Mouse (Mus musculus): ENCODE measurements at regions not wholly inside any gene's neighbourhood (a gene's known extent, or its start where the extent isn't known, plus 50 kb on each side); places are given as distances from the start of the nearest gene placed in this dataset.

DNA sequence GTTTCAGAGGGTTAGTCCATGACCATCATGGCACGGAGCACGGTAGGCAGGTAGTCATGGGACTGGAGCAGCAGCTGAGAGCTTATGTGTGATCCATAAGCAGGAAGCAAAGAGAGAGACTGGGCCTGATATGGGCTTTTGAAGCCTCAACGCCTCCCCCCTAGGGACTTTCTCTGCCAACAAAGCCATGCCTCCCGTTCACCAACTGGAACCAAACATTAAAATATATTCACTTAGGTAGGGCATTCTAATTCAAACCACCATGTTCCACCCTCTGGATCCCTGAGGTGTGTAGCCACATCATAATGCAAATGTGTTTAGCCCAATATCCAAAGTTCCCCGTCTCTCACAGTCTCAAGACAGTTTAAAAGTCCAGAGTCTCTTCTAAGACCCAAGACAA lies 85.3 kb upstream of the Ltbp1 start:
- ChIA-PET POLR2A (no interaction called here), CTCF (no interaction called here)

GRCm38 (mm10) chr17:74921413-74921812 lies 84.0 kb upstream of the Ltbp1 start:
- ChIA-PET POLR2A (interaction anchor here in 1 of 4 experiments (1.3 kb wide), 1 partner anchor 8 kb away, joined by 4 read pairs; no protein-coding TSS in a partner anchor), CTCF (no interaction called here)

- CTCF ChIA-PET: no interaction called here
- POLR2A ChIA-PET: interaction anchor here in 1 of 4 experiments (1.3 kb wide), 1 partner anchor 9 kb away, joined by 4 read pairs; no protein-coding TSS in a partner anchor
Measured at GRCm38 (mm10) chr17:74922016-74922415, 83.4 kb upstream of the Ltbp1 start.

- CTCF ChIA-PET: interaction anchor here in 2 of 4 experiments (0.6 to 1.0 kb wide), 2 partner anchors 9 to 84 kb away, joined by 3 to 6 read pairs; no protein-coding TSS in a partner anchor
- POLR2A ChIA-PET: interaction anchor here in 1 of 4 experiments (1.3 kb wide), 1 partner anchor 10 kb away, joined by 4 read pairs; no protein-coding TSS in a partner anchor
Measured at GRCm38 (mm10) chr17:74922591-74922990, 82.8 kb upstream of the Ltbp1 start.

DNA sequence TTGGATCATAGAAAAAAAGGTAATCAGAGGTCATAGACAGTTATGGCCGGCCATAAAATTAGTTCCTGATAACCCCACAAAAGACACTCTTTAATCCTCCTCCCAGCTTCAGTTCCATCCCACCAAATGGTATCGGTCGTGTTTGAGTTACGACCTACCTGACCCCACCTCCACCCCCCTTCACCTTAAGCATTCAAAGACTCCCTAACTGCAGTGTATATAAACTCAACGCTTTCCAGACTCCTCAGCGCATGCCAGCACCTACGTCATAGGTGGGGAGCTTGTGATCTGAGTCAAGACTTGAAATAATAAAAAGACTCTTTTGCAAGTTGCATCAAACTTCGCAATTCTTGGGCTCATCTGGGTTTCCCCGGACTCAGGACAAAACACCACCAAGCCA lies 82.3 kb upstream of the Ltbp1 start:
- CTCF ChIA-PET: interaction anchor here in 2 of 4 experiments (0.6 to 1.3 kb wide), 3 partner anchors 9 to 83 kb away, joined by 3 to 6 read pairs (median 3); partner anchors contain the start of gene Ltbp1 (in 1 of the 2)
- POLR2A ChIA-PET: no interaction called here

DNA sequence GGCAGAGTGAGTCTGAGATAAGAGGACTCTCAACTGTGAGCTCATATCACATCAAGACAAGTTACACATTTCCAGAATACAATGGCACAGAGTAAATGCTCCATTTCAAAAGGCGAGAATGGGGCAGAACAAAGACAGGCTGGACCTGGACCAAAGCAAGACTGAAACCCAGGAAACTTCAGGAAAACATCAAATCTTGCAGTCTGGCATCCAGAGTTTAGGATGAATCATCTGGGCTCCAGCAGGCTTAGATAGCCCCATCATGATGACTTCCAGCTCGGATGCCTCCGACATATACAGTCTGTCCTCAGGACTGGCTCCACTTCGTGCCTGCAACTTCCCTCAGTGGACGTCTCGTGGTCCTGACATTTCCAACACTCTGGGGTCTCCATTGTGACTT lies 80.2 kb upstream of the Ltbp1 start:
- ChIA-PET CTCF (no interaction called here), POLR2A (interaction anchor here in 1 of 4 experiments (1.1 kb wide), 1 partner anchor 39 kb away, joined by 3 read pairs; no protein-coding TSS in a partner anchor)

DNA sequence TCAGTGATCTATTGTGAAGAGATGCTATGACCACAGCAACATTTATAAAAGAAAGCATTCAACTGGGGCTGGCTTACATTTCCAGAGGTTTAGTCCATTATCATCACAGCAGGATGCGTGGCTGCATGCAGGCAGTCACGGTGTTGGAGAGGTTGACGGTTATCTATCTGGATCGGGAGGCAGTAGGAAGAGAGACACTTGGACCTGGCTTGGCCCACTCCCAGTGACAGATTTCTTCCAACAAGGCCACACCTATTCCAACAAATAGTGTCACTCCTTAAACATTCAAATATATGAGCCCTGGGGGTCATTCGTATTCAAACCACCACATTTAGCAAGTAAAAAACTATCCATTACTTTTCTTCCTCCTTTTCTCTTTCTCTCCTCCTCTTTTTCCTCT lies 77.4 kb upstream of the Ltbp1 start:
- ChIA-PET CTCF (no interaction called here), POLR2A (interaction anchor here in 1 of 4 experiments (0.6 kb wide), 1 partner anchor 85 kb away, joined by 4 read pairs; no protein-coding TSS in a partner anchor)

- ChIA-PET CTCF (no interaction called here), POLR2A (no interaction called here)
Measured at GRCm38 (mm10) chr17:74931540-74931939, 73.8 kb upstream of the Ltbp1 start.

DNA sequence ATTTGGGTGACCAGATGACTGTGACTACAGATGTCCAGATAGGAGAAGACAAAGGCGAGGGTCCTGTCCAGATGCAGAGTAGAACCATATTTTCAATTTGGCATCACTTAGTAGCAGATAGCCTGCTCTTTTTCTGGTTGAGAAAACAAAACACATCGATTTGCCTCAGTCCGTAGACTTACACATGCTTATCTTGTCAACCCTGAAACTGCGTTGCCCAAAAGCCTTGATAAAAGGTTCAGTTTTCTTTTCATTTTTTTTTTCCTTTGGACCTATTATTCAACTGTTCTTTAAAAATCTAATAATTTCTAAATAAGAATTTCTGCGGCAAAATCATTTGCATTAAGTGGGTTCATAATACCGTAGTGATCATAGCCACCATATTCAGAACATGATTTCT lies 64.0 kb upstream of the Ltbp1 start:
- ChIA-PET CTCF (no interaction called here), POLR2A (interaction anchor here in 1 of 4 experiments (0.6 kb wide), 1 partner anchor 1168 kb away, joined by 3 read pairs; no protein-coding TSS in a partner anchor)

DNA sequence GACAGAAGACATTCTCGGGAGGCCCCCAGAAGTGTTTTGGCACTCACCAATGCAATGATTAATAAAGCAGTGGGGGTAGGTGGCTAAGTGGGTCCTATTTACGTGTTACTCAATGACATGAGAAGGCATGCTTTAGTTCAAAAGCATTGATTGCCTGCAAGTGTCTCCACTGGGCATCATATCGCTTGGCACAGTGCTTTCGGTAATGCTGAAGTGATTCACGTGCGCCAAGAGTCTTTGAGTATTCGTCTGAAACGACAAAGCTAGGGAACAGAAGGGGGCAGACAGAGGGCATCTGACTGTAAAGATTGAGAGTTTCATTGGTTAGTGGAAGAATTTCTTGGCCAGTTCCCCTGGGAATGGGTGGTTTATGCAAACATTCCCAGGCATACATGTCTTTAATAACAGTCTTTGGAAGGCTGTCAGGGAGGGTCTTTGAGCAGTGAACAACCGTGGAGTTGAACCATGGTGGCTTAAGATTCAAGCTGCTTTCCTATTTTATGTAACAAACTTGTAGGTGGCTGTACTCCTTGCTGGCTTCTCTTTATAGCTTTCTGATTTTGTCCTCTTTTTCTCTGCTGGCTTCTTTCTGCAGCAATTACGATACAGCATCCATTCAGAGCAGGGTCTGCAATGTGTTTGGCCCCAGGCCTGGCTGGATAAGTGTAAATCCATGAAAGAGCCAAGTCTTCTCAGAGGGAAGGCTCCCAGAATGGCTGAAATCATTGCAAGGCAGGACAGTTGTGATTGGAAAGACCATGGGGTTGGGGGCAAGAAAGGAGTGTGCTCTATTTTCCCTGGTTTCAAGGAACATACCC lies 62.2 kb upstream of the Ltbp1 start:
- ChIA-PET POLR2A (interaction anchor here in 1 of 4 experiments (0.6 kb wide), 1 partner anchor 41 kb away, joined by 3 read pairs; no protein-coding TSS in a partner anchor), CTCF (interaction anchor here in 1 of 4 experiments (0.6 kb wide), 1 partner anchor 13 kb away, joined by 3 read pairs; no protein-coding TSS in a partner anchor)

- ChIA-PET POLR2A (interaction anchor here in 1 of 4 experiments (0.6 kb wide), 1 partner anchor 42 kb away, joined by 3 read pairs; no protein-coding TSS in a partner anchor), CTCF (interaction anchor here in 2 of 4 experiments (0.6 kb wide), 2 partner anchors 14 to 62 kb away, joined by 3 read pairs; no protein-coding TSS in a partner anchor)
Measured at GRCm38 (mm10) chr17:74943802-74944193, 61.6 kb upstream of the Ltbp1 start.

DNA sequence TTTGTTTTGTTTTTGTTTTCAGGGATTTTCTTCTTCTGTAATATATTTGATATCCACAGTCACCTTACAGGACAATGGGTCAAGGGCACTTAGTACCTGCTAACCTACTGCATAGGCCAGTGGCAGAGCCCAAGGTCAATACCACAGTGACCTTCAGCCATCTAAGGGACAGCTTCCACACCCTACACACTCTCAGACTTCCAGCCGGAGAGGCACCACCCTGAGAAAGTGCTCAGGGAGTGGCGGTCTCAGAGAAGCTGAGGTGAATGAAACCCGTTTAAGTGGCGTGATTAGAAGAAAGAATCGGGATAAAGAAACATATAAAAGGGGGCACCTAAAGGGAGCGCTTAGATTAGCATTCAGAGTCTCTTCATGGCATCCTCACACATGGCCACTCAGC lies 60.2 kb upstream of the Ltbp1 start:
- ChIA-PET CTCF (interaction anchor here in 1 of 4 experiments (0.8 kb wide), 1 partner anchor 53 kb away, joined by 3 read pairs; no protein-coding TSS in a partner anchor), POLR2A (interaction anchor here in 2 of 4 experiments (0.6 to 2.0 kb wide), 2 partner anchors 15 to 132 kb away, joined by 3 to 11 read pairs; no protein-coding TSS in a partner anchor)

DNA sequence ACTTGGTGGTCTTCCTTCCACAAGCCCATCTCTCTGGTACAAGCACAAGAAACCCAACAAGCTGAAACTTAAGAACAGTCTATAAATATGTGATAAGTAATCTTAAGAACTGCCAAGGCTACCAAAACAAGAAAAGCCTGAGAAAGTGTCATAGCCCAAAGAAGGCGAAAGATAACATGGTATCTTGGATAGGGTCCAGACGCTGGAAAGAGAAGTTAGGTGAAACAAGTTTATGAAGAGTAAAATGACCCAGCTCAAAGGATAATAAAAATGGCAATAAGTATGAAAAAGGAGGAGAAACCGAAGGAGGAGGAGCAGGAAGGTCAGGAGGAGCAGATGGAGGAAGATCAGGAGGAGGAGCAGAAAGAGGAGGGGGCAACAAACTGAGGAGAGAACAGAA lies 56.9 kb upstream of the Ltbp1 start:
- ChIA-PET POLR2A (no interaction called here), CTCF (no interaction called here)

- ChIA-PET CTCF (interaction anchor here in 1 of 4 experiments (1.0 kb wide), 1 partner anchor 422 kb away, joined by 4 read pairs; no protein-coding TSS in a partner anchor), POLR2A (interaction anchor here in 1 of 4 experiments (0.6 kb wide), 1 partner anchor 11 kb away, joined by 3 read pairs; no protein-coding TSS in a partner anchor)
Measured at GRCm38 (mm10) chr17:74950316-74950715, 55.1 kb upstream of the Ltbp1 start.

DNA sequence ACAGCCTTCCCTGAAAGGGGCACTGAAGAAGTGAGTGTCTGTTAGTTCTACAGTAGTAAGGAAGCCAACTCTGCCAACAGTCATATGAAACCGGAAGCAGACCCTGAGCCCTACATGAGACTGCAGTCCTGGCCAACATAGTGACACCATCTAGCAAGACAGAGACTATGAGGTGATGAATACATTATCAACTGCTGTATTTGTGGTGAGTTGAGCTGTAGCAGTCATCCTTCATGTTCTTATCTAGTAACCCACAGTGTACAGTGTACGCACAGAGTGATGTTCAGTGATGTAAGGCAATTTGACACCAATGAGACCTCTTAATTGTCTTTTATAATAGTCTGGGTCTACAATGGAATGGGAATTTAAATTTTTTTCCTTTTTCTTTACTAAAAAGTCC lies 50.4 kb upstream of the Ltbp1 start:
- CTCF ChIA-PET: no interaction called here
- POLR2A ChIA-PET: no interaction called here

All from embryonic stem cell, embryonic (primary cell).